In the genomic region with DNA sequence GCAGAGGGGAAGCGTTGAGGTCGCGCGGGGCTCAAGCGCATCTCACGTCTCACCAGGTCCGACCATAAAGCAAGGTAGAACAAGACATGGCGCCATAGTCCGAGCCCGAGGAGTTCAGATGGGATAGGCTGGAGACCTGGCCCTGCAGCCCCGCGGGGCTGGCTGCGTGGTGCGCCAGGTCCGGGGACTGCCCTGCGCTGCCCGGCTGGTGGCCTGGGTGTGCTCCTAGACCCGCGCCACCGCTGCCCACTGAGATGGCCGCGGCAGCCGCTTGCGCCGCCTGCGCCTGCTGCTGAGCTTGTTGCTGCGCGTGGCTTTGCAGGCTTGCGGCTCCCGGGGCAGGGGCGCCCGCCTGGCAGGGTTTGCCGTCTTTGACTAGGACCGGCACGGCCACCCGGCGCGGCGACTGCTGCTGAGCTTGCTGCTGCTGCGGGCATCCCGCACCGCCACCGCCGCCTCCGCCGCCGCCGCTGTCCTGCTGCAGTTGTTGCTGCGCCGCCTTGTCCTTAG, we compare ENCODE assay signal across 10 mouse cellular contexts. TPM values are rescaled to one million over a fixed set of nuclear protein-coding genes. Genes with fewer than 3 reads are reported as not detected.
DNase-seq lines count a peak whose midpoint lies in the region; ATAC-seq lines count a peak whose summit lies in the region.
"Had no signal": no experiment of that assay in that cellular context is flagged by ENCODE, and none has a peak within 500 bp of the region (broad histone marks: within the 10 kb centered on the region; RNA-seq: fewer than 3 reads in every experiment).

No protein-coding gene starts in this region.

- no peak overlapping the region for H3K9ac ChIP-seq in heart, embryonic 12.5 days
- H3K9ac ChIP-seq in forebrain, embryonic 12.5 days: peak overlapping the region; percentile 66
- peak overlapping the region; percentile 45; the same call in 1 of the 2 replicates for H3K9ac ChIP-seq in midbrain, embryonic 11.5 days (ENCODE audit: low read length)

- DNase-seq in heart, postnatal 4 days: no peak
- DNase-seq in CD4-positive helper T cell, adult 2 months (ENCODE audit: low read depth, low spot score): peak; percentile 6
- peak; percentile 97 for DNase-seq in midbrain, embryonic 11.5 days (ENCODE audit: low spot score, missing footprints)
- no peak for DNase-seq in c-Kit-positive CD71-positive TER-119-positive erythroid progenitor cells, embryonic 14.5 days (ENCODE audit: low spot score)
- no peak for DNase-seq in right cerebral cortex, postnatal 4 days
- no peak for DNase-seq in thymus, adult 18-20 months
- DNase-seq: adrenal gland, postnatal 10 days had no signal

- H3K4me3 ChIP-seq in heart, embryonic 12.5 days: peak overlapping the region; percentile 27
- H3K4me3 ChIP-seq in forebrain, embryonic 12.5 days (replicated peaks): peak overlapping the region; percentile 48
- peak overlapping the region; percentile 30 for H3K4me3 ChIP-seq in midbrain, embryonic 11.5 days (ENCODE audit: low read depth, low read length)

- H3K27ac ChIP-seq in heart, embryonic 12.5 days (ENCODE audit: poor library complexity, severe bottlenecking): no peak overlapping the region
- H3K27ac ChIP-seq in forebrain, embryonic 12.5 days: peak overlapping the region; percentile 87
- no peak overlapping the region; the same call in 1 of the 2 replicates for H3K27ac ChIP-seq in midbrain, embryonic 11.5 days (ENCODE audit: low read depth, low read length)

- peak overlapping the region; percentile 60 for H3K4me2 ChIP-seq in heart, embryonic 12.5 days
- peak overlapping the region; percentile 37 for H3K4me2 ChIP-seq in forebrain, embryonic 12.5 days
- H3K4me2 ChIP-seq in midbrain, embryonic 11.5 days: peak overlapping the region; percentile 28

- H3K36me3 ChIP-seq in heart, embryonic 12.5 days: no peaks in the 10 kb centered on the region
- H3K36me3 ChIP-seq in forebrain, embryonic 12.5 days (replicated peaks): no peaks in the 10 kb centered on the region
- H3K36me3 ChIP-seq in midbrain, embryonic 11.5 days (ENCODE audit: control insufficient read depth, insufficient read depth, low read length): no peaks in the 10 kb centered on the region

- WGBS in heart, embryonic 12.5 days: under 1% methylated on average over 49 of the region's 50 CpGs
- 0% methylated on average over 50 of the region's 50 CpGs for WGBS in forebrain, embryonic 12.5 days
- WGBS in midbrain, embryonic 11.5 days: under 1% methylated on average over 50 of the region's 50 CpGs

- H3K4me1 ChIP-seq in heart, embryonic 12.5 days (replicated peaks): peaks cover 33% of the 10 kb centered on the region
- peaks cover 21% of the 10 kb centered on the region for H3K4me1 ChIP-seq in forebrain, embryonic 12.5 days
- peaks cover 2% of the 10 kb centered on the region; the same call in 1 of the 2 replicates for H3K4me1 ChIP-seq in midbrain, embryonic 11.5 days (ENCODE audit: control insufficient read depth, insufficient read depth, low read length)

- ATAC-seq in heart, embryonic 12.5 days (ENCODE audit: insufficient number of reproducible peaks, low FRiP score): no peak
- ATAC-seq in forebrain, embryonic 12.5 days (ENCODE audit: low FRiP score): no peak
- ATAC-seq in midbrain, embryonic 11.5 days (ENCODE audit: low FRiP score): peak; percentile 25; the same call in 1 of the 2 replicates

- H3K27me3 ChIP-seq in heart, embryonic 12.5 days (replicated peaks): peaks cover 91% of the 10 kb centered on the region
- H3K27me3 ChIP-seq in forebrain, embryonic 12.5 days: peaks cover 96% of the 10 kb centered on the region
- peaks cover 96% of the 10 kb centered on the region for H3K27me3 ChIP-seq in midbrain, embryonic 11.5 days (ENCODE audit: control insufficient read depth, insufficient read depth, low read length)

- no peaks in the 10 kb centered on the region for H3K9me3 ChIP-seq in heart, embryonic 12.5 days (replicated peaks)
- H3K9me3 ChIP-seq in forebrain, embryonic 12.5 days: no peaks in the 10 kb centered on the region
- H3K9me3 ChIP-seq in midbrain, embryonic 11.5 days (ENCODE audit: control insufficient read depth, low read length): no peaks in the 10 kb centered on the region

RNA-seq across cellular contexts. Expression of gene Nkx2-1, which starts 3.7 kb away (rescaled TPM):
- polyA plus RNA-seq in heart, embryonic 12.5 days (2016; fragmentation: Nextera tagmentation; extraction: Ambion mirVana): 0.11 and 1.3 TPM in 2 replicates
- total RNA-seq in heart, postnatal 4 days (2021): not detected
- polyA plus RNA-seq in forebrain, embryonic 12.5 days (2016; fragmentation: Nextera tagmentation; extraction: Ambion mirVana): 37.2 and 66.0 TPM in 2 replicates
- 5.6 and 7.0 TPM in 2 replicates for polyA plus RNA-seq in midbrain, embryonic 11.5 days (2014; fragmentation: Nextera tagmentation; extraction: Ambion mirVana)
- total RNA-seq: adrenal gland, postnatal 10 days had no signal
- polyA plus RNA-seq: C2C12 had no signal

Comparison
In these comparisons a context has a peak if more than half of its experiments do, and no peak if none do; other contexts are left out.
1. DNase-seq: peak in CD4-positive helper T cell, adult 2 months (single experiment) and midbrain, embryonic 11.5 days (single experiment); none in heart, postnatal 4 days (single experiment), c-Kit-positive CD71-positive TER-119-positive erythroid progenitor cells, embryonic 14.5 days (single experiment), right cerebral cortex, postnatal 4 days (single experiment) and thymus, adult 18-20 months (0 of 2).
2. Peak in every context shown above with its lines, with median percentiles within 50 percentile points of each other: H3K4me2 ChIP-seq and H3K4me3 ChIP-seq.